Mouse (Mus musculus): Measurements from ENCODE around the gene Fam214b.

DNA sequence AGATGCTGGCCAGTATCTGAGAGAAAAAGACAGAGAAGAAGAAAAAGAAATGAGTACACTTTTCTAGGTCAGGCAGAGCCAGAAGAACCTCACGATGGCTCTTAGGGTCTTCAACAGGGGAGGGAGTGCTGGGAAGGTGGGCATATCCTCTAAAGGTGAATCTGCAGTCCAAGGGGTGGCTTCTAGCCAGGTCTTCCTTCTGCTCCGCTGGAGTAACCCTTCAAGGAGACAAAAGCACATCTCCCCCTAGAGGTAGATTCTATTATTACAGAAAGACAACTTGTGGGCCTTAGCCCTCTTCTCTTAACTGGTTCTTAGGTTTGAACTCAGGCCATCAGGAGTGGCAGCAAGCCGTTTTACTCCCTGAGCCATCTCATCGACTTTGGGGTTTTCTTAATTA lies 6.6 kb upstream of the Fam214b start:
- TF ChIP-seq EP300 (IDR thresholded peaks at IDR 0.05; ENCODE audit: low read depth) (no peak), CTCF (IDR thresholded peaks at IDR 0.05; ENCODE audit: low read depth) (peak; percentile 76)
